Mouse (Mus musculus) embryo, embryonic 9.5 days (tissue): ENCODE measurements around the gene Elmo3.

Experiments used
- DNase-seq: peaks from one replicate; pipeline ENCODE4 v3.0.0-alpha.2; 2017; ENCODE audit errors: extremely low spot score

Elmo3 gene

GRCm38 (mm10) chr8:105354549-105354948, 49.1 kb downstream of the Elmo3 start:
- DNase-seq = no peak

DNA sequence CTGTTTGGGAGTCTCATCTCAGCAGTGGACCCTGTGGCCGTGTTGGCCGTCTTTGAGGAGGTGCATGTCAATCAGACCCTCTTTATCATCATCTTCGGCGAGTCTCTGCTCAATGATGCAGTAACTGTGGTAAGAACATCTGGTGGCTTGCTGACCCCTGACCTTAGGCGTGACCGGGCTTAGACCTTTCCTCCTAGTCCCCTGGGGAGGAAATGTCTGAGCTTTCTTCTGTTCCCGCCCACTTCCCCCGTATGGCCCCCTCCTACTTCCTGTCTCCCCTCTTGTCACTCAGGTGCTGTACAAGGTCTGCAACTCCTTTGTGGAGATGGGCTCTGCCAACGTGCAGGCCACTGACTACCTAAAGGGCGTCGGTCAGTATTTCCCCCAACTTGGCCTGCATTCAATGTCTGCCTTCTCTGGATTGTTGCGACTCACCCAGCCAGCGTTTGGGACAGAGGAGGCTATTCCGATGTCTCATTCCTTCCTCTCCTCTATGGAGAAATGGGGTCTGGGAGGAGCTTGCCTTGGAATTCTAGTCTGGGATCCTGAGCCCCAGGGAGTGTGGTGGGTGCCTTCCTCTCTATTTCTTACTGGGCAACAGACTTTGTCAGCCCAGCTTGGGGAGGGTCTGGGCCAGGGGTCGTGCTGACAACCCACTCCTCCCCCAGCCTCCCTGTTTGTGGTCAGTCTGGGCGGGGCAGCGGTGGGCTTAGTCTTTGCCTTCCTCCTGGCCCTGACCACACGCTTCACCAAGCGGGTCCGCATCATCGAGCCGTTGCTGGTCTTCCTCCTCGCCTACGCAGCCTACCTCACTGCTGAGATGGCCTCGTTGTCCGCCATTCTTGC, 50.0 kb downstream of the Elmo3 start:
- peak; percentile 71 for DNase-seq

DNA sequence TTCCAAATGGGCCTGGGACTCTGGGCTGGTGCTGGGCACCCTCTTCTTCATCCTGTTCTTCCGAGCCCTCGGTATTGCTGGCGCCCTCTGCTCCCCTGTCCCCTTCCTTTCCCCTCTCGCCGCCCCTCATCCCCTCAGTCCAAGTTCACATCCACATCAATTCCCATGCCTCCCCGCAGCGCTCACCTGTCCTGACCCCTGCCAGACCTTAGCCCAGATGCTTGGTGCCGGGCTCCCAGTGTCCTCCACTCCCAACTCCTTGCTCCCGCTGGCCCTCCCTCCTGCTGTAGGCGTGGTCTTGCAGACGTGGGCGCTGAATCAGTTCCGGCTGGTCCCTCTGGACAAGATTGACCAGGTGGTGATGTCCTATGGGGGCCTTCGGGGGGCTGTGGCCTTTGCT, 51.3 kb downstream of the Elmo3 start:
- no peak for DNase-seq

DNA sequence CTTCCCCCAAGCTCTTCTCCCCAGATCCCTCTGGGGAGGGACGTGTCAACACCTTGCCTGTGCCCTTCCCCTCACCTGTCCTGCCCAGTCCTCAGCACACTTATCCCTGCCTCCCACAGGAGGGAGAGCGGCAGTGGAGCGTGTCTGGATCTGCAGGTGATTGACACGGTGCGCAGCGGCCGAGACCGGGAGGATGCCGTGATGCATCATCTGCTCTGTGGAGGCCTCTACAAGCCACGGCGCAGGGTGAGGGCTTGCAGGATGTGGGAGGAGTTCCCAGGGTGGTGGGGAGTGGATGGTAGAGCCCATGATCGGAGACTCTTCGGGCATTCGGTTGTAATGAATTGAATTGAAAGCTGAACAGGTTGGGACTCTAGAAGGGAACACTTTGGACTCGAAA, 53.8 kb downstream of the Elmo3 start:
- no peak for DNase-seq

DNA sequence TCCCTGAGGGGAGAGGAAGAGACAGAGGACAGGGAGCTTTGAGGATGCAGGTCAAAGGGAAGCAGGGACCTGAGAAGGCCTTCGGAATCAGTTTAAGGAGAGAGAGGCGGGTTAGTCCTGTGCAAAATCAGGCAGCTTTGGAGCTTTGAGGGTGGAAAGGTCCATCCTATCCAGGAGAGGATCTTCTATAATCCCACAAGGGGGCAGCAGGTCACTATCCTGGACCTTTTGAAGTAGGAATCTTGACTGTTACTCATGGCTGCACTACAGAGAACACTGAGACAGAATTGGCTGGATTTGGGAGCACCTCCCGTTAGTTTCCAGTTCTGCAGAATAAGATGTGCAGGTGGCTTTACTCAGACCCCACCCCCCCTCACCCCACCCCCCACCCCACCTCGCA, 54.2 kb downstream of the Elmo3 start:
- DNase-seq = peak; percentile 50
